Mouse (Mus musculus) monocyte, adult 2 months (primary cell): ENCODE results near the gene Arhgap44.

Experiments
- DNase-seq, 2 experiments: peaks; one replicate each; pipeline ENCODE4 v3.0.0; 2022; ENCODE audit warnings: low spot score in 2 of 2, low read depth in 1 of 2

The Arhgap44 gene

GRCm38 (mm10) chr11:65088451-65089222 lies 74.1 kb downstream of the Arhgap44 start:
- no peak for DNase-seq

DNA sequence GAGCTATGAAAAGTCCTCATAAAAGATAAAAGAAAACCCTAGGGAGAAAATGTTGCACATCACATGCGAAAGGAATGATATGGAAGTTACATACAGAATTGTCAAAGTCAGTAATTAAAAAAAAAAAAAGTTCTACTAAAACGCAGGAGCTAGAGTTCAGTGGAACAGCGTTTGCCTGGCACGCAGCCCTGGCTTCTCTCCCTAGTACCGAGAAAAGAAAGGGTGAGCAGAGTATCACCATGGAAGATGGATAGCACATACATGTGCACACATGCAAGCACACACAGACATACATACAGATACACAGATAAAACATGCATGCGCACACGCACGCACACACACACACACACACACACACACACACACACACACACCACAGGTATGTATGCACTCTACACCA lies 82.0 kb downstream of the Arhgap44 start:
- no peak for DNase-seq

GRCm38 (mm10) chr11:65080274-65080673 lies 82.5 kb downstream of the Arhgap44 start:
- DNase-seq = no peak

DNA sequence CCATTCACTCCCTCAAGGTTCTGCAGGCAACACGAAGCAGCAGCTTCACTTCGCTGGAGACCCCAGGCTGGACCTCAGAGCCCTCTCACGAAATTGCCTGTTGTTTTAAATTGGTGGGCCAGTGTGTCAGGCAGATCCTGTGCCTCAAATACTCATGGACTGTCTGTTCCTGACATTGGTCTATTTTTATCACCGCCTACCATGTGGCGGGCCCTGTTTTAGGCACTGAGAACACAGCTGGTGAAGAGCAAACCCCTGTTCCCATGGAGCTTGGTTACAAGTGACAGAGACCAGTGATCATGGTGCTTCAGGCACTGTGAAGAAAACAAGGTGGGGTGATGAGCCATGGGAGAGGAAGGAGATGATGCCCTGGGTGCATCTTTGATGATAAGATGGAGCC lies 93.2 kb downstream of the Arhgap44 start:
- no peak for DNase-seq

DNA sequence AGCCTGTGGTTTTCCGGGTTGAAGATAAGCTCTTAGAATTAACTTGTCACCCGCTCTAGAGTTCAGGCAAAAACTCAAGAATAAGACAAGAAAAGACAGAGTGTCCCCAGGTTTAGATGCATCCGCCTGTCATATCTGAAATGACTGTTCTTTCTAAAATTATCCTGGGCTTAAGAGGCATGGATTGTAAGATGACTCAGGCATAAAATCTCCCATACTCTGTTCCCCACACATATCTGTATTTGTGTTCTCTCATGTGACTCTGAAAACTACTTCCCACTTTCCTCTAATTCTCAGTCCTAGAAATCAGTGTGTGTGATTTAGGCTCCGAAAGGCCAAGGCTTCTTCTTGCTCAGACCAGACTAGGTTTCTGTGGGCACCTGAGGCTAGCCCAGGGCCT lies 93.7 kb downstream of the Arhgap44 start:
- no peak for DNase-seq

- no peak for DNase-seq
These were observed 97.6 kb downstream of the Arhgap44 start for GRCm38 (mm10) chr11:65065201-65065600.

- no peak for DNase-seq
These were observed 101.3 kb downstream of the Arhgap44 start for GRCm38 (mm10) chr11:65061437-65061836.

GRCm38 (mm10) chr11:65059531-65059930 lies 103.2 kb downstream of the Arhgap44 start:
- DNase-seq = no peak

GRCm38 (mm10) chr11:65058224-65058908 lies 104.4 kb downstream of the Arhgap44 start:
- DNase-seq = no peak

DNA sequence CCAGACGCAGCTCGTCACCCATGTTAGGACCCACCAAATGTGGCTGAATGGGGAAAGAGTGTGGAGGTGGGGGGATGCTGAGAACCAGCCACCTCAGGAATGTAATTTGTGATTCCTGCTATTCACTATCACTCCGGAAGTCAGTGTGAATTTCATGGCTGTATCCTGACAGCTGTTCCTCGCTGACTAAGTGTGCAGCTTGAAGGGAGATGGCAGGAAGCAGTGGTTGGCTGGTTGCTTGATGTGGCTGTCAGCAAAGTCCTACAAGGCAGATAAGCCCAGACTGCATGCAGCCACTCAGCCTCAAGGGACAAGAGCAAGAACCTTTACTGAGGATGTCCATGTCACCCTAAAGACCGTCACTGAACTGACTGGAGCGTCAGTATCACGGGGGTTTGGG lies 107.2 kb downstream of the Arhgap44 start:
- DNase-seq = no peak

DNA sequence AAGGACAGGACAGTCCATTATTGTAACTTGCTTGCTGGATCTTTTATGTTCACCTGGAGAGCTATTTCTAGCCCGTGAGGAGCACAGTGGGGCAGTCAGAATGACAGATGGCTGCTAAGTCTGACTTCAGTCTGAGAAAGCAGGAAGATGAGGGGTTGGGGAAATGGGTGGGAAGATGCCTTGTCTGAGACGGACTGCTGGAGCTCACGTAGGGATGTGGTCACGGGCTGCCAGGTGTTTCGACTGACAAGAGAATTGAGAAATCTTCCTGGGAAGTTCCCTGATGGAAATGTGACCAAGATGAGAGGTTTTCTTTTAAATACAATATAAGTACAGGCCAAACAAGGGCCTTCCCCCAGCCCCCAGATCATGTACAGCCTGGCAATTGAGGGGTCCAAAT lies 108.5 kb downstream of the Arhgap44 start:
- no peak for DNase-seq

DNA sequence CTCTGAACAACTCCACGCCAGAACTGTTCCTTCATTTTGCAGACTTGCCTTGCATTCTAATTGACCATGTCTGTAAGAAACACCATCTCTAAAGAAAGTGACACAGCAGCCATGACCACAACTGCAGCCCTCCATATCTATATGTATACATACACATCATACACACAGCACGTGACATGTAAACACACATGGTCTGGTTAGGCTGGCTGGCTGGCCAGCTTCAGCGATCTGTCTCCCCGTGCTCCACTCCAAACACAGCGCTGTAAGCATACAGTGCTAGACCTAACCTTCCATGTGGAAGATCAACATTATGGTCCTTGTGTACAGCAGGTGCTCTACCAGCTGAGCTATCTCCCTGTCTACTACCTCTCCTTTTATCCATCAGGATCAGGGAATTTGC lies 111.9 kb downstream of the Arhgap44 start:
- DNase-seq = no peak

- no peak for DNase-seq
These were observed 113.7 kb downstream of the Arhgap44 start for GRCm38 (mm10) chr11:65049090-65049489.

DNA sequence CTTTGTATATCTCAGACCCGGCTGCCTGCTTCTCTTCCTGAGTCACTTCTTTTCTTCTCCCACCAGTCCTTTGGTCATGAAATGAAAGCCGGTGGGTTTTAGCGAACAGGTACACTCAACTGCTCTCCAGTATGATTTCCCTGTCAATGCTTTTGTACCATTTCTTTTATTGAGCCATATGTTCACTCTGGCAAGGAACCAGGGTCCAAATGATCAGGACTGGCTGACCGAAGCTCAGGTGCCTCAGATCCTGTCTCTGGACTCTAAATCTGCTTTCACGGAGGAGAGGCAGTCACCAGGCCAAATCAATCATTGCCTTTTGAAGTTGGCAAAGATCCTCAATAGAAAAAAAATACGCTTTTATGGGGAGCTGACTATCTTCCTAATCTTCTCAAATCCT lies 122.2 kb downstream of the Arhgap44 start:
- DNase-seq = no peak

DNA sequence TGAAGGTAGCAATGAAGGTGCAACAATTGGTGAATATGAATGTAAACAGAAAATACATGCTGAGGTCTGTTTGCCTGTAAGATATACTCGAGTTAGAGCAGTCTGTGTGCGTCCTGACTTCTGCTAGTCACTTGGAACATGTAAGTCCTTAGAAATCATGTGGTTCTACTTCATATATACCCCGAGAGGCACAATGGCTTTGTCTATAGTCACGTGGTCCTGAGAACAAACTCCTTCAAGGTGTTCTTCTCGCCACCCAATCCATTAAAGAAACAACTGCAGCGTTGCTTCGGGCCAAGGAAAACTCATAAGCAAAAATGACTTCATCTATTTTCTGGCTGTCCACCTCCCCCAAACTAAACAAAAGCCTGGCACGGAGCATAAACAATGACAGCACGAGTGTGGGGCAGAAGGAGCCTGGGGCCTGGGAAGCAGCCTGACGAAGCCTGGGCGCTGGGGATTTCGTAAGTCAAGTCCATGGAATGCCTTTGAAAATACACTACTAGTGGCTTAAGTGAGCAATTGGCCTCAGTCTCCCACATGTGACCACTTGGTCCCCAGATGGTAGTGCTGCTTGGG lies 123.2 kb downstream of the Arhgap44 start:
- DNase-seq = no peak

DNA sequence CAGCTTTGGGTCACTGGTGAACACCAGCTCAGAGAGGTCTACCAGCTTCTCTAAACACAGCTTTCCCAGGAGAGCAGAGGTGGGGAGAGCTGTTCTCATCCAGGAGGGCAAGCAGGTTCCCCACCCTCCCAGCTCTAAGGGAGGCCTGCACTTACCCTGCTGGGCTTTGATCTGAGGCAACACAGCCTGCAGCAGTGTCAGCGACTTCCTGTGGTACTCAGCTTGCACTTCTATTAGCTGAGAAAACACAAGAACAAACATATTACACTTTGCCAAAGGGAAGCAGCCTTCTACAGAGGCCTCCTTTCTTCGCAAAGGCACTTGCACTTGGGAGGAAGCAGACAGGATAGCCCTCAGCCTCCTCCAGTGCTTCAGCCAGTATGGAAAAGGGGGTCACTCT lies 123.8 kb downstream of the Arhgap44 start:
- DNase-seq = no peak

- DNase-seq = no peak
These were observed 130.5 kb downstream of the Arhgap44 start for GRCm38 (mm10) chr11:65032221-65032620.

GRCm38 (mm10) chr11:65030201-65030600 lies 132.6 kb downstream of the Arhgap44 start:
- no peak for DNase-seq

- DNase-seq = no peak
These were observed 134.7 kb downstream of the Arhgap44 start for GRCm38 (mm10) chr11:65028049-65028448.

DNA sequence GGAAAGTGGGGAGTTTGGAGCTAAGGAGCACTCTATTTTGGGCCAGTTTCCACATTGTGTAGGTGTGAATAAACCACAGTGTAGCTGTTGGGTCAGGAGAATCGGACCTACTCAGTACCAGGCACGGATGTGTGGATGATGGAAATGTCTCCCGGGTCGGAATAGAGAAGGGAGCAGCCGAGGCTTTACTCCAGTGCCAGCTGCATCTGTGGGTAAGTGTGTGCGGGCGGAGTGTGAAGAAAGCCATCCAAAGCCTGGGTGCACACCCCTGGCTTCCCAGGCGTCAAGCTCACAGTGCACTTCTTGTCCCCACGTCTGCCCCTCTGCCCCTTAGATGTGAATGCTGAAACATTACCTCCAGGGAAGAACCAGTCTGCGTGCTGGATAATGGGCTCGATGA lies 140.0 kb downstream of the Arhgap44 start:
- no peak for DNase-seq

DNA sequence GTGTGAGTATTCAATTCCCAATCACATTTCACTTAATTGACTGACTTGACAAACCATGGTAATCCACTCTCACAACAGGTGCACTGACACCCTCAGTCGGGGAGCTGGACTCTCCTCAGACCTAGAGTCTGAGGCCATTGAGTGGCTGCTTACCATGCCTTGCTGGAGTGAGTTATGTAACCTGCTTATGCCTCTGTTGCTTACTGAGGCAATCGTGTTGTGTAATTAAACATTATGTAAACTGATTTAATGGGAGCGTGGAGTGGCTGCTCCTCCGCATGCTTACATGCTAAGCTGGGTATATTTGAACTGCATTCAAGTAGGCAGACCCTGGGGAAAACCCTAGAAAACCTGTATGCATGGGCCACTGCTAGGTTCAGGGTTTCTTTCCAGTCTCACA lies 142.0 kb downstream of the Arhgap44 start:
- no peak for DNase-seq

DNA sequence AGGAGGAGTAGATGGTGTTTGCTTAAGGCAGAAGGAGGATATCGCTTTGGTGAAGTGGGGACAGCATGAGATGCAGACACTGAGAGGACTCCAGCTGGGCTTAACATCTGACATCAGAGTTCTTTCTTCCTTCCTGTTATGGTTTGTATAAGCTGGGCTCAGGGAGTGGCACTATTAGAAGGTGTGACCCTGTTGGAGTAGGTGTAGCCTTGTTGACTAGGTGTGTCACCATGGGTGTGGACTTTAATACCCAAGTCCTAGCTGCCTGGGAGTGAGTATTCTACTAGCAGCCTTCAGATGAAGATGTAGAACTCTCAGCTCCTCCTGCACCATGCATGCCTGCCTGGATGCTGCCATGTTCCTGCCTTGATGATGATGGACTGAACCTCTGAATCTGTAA lies 146.0 kb downstream of the Arhgap44 start:
- DNase-seq = no peak
